Mouse (Mus musculus): ENCODE results near the gene Wwox. TPM values are rescaled to one million over a fixed set of nuclear protein-coding genes. Genes with fewer than 3 reads are reported as not detected.

The Wwox gene
- polyA plus RNA-seq, 1 experiment from 2014 or later: 11.0 TPM

DNA sequence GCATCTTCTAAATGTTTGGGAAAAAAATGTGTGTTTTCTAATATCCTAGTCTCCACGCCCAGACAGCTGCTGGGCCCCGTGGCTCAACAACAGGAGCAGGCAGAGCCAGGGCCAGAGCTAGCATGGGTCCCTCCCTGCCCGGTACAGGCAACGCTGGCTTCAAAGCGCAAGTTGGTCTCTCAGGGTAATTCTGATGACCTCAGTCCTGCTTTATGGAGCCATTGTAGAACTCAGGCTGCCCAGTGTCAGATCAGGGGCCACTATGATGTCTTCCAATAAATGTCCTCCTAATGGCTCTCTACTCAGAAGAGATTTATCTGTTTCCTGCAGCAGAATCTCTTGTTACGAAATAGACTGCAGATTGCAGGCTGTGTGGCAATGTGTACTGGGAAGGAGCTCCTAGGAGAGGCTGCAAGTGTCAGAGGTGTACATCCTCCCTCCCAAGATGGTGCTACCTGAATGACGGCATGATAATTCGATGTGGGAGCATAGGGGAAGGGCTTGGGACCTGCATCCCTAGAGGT is 392.9 kb downstream of the Wwox start:
- no peak overlapping the region for H3K27ac ChIP-seq (replicated peaks; ENCODE audit: low read depth, low read length)
- no peak overlapping the region for H3K4me2 ChIP-seq (ENCODE audit: low read depth, low read length)
- ATAC-seq (ENCODE audit: low read depth) (no peak), DNase-seq (ENCODE audit: low spot score) (no peak)
- 88% methylated on average over 8 of the region's 8 CpGs for WGBS
- H3K9ac ChIP-seq (ENCODE audit: low read depth, low read length): no peak overlapping the region
- no peaks in the 10 kb centered on the region for H3K27me3 ChIP-seq (replicated peaks; ENCODE audit: control insufficient read depth, insufficient read depth, low read length)
- no peaks in the 10 kb centered on the region for H3K36me3 ChIP-seq (ENCODE audit: control insufficient read depth, insufficient read depth, low read length)
- H3K4me3 ChIP-seq (ENCODE audit: low read depth, low read length): no peak overlapping the region
- H3K4me1 ChIP-seq (ENCODE audit: control insufficient read depth, insufficient read depth, low read length): no peaks in the 10 kb centered on the region
- no peaks in the 10 kb centered on the region for H3K9me3 ChIP-seq (ENCODE audit: control insufficient read depth, low read length)

DNA sequence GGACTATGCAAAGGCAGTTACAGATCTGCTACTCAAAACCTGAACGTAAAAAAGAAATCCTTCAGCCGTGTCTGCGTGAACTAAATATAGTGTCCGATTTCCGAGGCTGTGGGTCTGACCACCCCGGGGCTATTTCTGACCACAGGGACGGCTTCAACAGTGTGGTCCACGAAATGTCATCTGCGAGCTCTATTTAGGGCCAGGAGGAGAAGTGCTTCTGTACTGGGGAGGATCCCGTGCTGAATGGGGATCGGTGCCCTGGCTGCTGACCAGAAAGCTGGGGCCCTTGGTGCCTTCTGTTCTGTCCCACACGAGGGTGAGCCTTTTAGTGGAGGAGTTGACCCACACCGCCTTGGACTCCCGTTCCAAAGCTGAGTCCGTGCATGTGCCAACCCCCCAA is 395.3 kb downstream of the Wwox start:
- H3K9ac ChIP-seq (ENCODE audit: low read depth, low read length): no peak overlapping the region
- 67% methylated on average over 14 of the region's 15 CpGs for WGBS
- ATAC-seq (ENCODE audit: low read depth): 0 out of 2 replicates have a peak, but pooled peaks have one; percentile 26

GRCm38 (mm10) chr8:114839998-114840397 is 400.5 kb downstream of the Wwox start:
- WGBS: 86% methylated on average over 10 of the region's 10 CpGs
- no peak overlapping the region for H3K9ac ChIP-seq (ENCODE audit: low read depth, low read length)
- no peaks in the 10 kb centered on the region for H3K36me3 ChIP-seq (ENCODE audit: control insufficient read depth, insufficient read depth, low read length)
- H3K9me3 ChIP-seq (ENCODE audit: control insufficient read depth, low read length): no peaks in the 10 kb centered on the region
- no peak overlapping the region for H3K4me3 ChIP-seq (ENCODE audit: low read depth, low read length)
- no peak for ATAC-seq (ENCODE audit: low read depth)
- H3K27ac ChIP-seq (replicated peaks; ENCODE audit: low read depth, low read length): no peak overlapping the region
- H3K4me1 ChIP-seq (ENCODE audit: control insufficient read depth, insufficient read depth, low read length): no peaks in the 10 kb centered on the region
- H3K27me3 ChIP-seq (replicated peaks; ENCODE audit: control insufficient read depth, insufficient read depth, low read length): no peaks in the 10 kb centered on the region
- H3K4me2 ChIP-seq (ENCODE audit: low read depth, low read length): no peak overlapping the region
- DNase-seq (ENCODE audit: low spot score): no peak

More for the DNA sequence above, 395.3 kb downstream of the Wwox start:
- Histone ChIP-seq H3K9me3 (ENCODE audit: control insufficient read depth, low read length) (no peaks in the 10 kb centered on the region), H3K27me3 (replicated peaks; ENCODE audit: control insufficient read depth, insufficient read depth, low read length) (no peaks in the 10 kb centered on the region), H3K4me1 (ENCODE audit: control insufficient read depth, insufficient read depth, low read length) (no peaks in the 10 kb centered on the region), H3K4me3 (ENCODE audit: low read depth, low read length) (no peak overlapping the region), H3K36me3 (ENCODE audit: control insufficient read depth, insufficient read depth, low read length) (no peaks in the 10 kb centered on the region), H3K27ac (replicated peaks; ENCODE audit: low read depth, low read length) (no peak overlapping the region), H3K4me2 (ENCODE audit: low read depth, low read length) (no peak overlapping the region)
- DNase-seq (ENCODE audit: low spot score): peak; percentile 33

- Histone ChIP-seq H3K36me3 (ENCODE audit: control insufficient read depth, insufficient read depth, low read length) (no peaks in the 10 kb centered on the region), H3K4me1 (ENCODE audit: control insufficient read depth, insufficient read depth, low read length) (no peaks in the 10 kb centered on the region), H3K27me3 (replicated peaks; ENCODE audit: control insufficient read depth, insufficient read depth, low read length) (no peaks in the 10 kb centered on the region), H3K4me2 (ENCODE audit: low read depth, low read length) (no peak overlapping the region), H3K9ac (ENCODE audit: low read depth, low read length) (no peak overlapping the region), H3K9me3 (ENCODE audit: control insufficient read depth, low read length) (no peaks in the 10 kb centered on the region), H3K4me3 (ENCODE audit: low read depth, low read length) (no peak overlapping the region), H3K27ac (replicated peaks; ENCODE audit: low read depth, low read length) (no peak overlapping the region)
- DNase-seq (ENCODE audit: low spot score) (no peak), ATAC-seq (ENCODE audit: low read depth) (no peak)
- 87% methylated on average over 7 of the region's 7 CpGs for WGBS
Measured at GRCm38 (mm10) chr8:114847666-114848065, 408.2 kb downstream of the Wwox start.

GRCm38 (mm10) chr8:114849461-114849860 is 410.0 kb downstream of the Wwox start:
- Histone ChIP-seq H3K36me3 (ENCODE audit: control insufficient read depth, insufficient read depth, low read length) (no peaks in the 10 kb centered on the region), H3K9ac (ENCODE audit: low read depth, low read length) (no peak overlapping the region), H3K4me1 (ENCODE audit: control insufficient read depth, insufficient read depth, low read length) (no peaks in the 10 kb centered on the region), H3K4me3 (ENCODE audit: low read depth, low read length) (no peak overlapping the region), H3K9me3 (ENCODE audit: control insufficient read depth, low read length) (no peaks in the 10 kb centered on the region), H3K27ac (replicated peaks; ENCODE audit: low read depth, low read length) (no peak overlapping the region), H3K27me3 (replicated peaks; ENCODE audit: control insufficient read depth, insufficient read depth, low read length) (no peaks in the 10 kb centered on the region), H3K4me2 (ENCODE audit: low read depth, low read length) (no peak overlapping the region)
- ATAC-seq (ENCODE audit: low read depth): no peak
- DNase-seq (ENCODE audit: low spot score): no peak
- 63% methylated on average over 9 of the region's 9 CpGs for WGBS

GRCm38 (mm10) chr8:114850014-114850870 is 410.8 kb downstream of the Wwox start:
- WGBS: 38% methylated on average over 15 of the region's 15 CpGs
- DNase-seq (ENCODE audit: low spot score): peak; percentile 25
- ATAC-seq (ENCODE audit: low read depth): peak; percentile 55; the same call in 1 of the 2 replicates
- no peak overlapping the region for H3K4me2 ChIP-seq (ENCODE audit: low read depth, low read length)
- no peaks in the 10 kb centered on the region for H3K36me3 ChIP-seq (ENCODE audit: control insufficient read depth, insufficient read depth, low read length)
- no peak overlapping the region for H3K4me3 ChIP-seq (ENCODE audit: low read depth, low read length)
- H3K4me1 ChIP-seq (ENCODE audit: control insufficient read depth, insufficient read depth, low read length): no peaks in the 10 kb centered on the region
- no peaks in the 10 kb centered on the region for H3K9me3 ChIP-seq (ENCODE audit: control insufficient read depth, low read length)
- no peaks in the 10 kb centered on the region for H3K27me3 ChIP-seq (replicated peaks; ENCODE audit: control insufficient read depth, insufficient read depth, low read length)
- no peak overlapping the region for H3K9ac ChIP-seq (ENCODE audit: low read depth, low read length)
- H3K27ac ChIP-seq (replicated peaks; ENCODE audit: low read depth, low read length): no peak overlapping the region

GRCm38 (mm10) chr8:114853765-114854164 is 414.3 kb downstream of the Wwox start:
- DNase-seq (ENCODE audit: low spot score): no peak
- no peak for ATAC-seq (ENCODE audit: low read depth)
- no peak overlapping the region for H3K4me2 ChIP-seq (ENCODE audit: low read depth, low read length)
- no peak overlapping the region for H3K4me3 ChIP-seq (ENCODE audit: low read depth, low read length)
- H3K27ac ChIP-seq (replicated peaks; ENCODE audit: low read depth, low read length): no peak overlapping the region
- 92% methylated on average over 4 of the region's 4 CpGs for whole genome bisulfite sequencing
- H3K9ac ChIP-seq (ENCODE audit: low read depth, low read length): no peak overlapping the region
- H3K4me1 ChIP-seq (ENCODE audit: control insufficient read depth, insufficient read depth, low read length): no peaks in the 10 kb centered on the region
- no peaks in the 10 kb centered on the region for H3K9me3 ChIP-seq (ENCODE audit: control insufficient read depth, low read length)
- no peaks in the 10 kb centered on the region for H3K36me3 ChIP-seq (ENCODE audit: control insufficient read depth, insufficient read depth, low read length)
- no peaks in the 10 kb centered on the region for H3K27me3 ChIP-seq (replicated peaks; ENCODE audit: control insufficient read depth, insufficient read depth, low read length)

DNA sequence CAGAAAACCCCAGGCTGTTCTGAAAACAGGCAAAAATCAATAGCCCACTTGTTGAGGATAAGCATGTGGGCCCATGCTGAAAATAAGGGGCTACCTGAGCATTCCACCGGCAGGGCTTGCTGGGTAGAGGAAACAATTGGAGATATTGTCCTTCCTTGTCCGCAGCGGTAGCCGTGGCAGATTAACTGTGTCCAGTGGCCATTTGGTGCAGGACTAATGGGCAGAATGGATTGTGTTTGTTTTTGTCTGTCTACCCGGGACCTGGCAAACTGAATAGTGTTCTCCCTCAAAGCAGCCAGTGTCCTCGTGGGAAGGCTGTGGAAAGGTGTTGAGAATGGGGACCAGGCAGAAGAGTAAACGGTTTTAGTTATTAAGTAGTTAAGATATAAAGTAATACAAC is 416.4 kb downstream of the Wwox start:
- Histone ChIP-seq H3K36me3 (ENCODE audit: control insufficient read depth, insufficient read depth, low read length) (no peaks in the 10 kb centered on the region), H3K4me3 (ENCODE audit: low read depth, low read length) (no peak overlapping the region), H3K27ac (replicated peaks; ENCODE audit: low read depth, low read length) (no peak overlapping the region), H3K27me3 (replicated peaks; ENCODE audit: control insufficient read depth, insufficient read depth, low read length) (no peaks in the 10 kb centered on the region), H3K4me1 (ENCODE audit: control insufficient read depth, insufficient read depth, low read length) (no peaks in the 10 kb centered on the region), H3K9ac (ENCODE audit: low read depth, low read length) (no peak overlapping the region), H3K4me2 (ENCODE audit: low read depth, low read length) (no peak overlapping the region), H3K9me3 (ENCODE audit: control insufficient read depth, low read length) (no peaks in the 10 kb centered on the region)
- DNase-seq (ENCODE audit: low spot score): no peak
- WGBS: 24% methylated on average over 7 of the region's 7 CpGs
- ATAC-seq (ENCODE audit: low read depth): no peak

DNA sequence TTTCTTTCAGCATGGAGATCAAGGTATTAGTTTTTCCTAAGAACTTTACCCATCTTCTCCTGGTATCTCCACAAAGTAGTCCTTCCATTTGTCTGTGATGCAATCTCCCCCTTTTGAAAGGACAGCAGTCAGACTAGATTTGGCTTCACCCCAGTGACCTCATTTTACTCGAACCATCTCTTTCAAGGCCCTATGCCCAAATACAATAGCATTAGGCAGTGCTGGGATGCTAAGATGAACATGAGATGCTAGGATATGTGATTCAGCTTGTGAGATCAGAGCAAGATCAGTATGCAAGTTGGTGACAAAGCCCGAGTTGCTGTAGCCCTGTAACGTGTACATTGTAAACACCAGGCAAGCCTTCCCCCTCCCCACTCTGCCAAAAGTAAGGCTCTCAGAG is 426.5 kb downstream of the Wwox start:
- WGBS: 70% methylated on average over 3 of the region's 3 CpGs
- H3K36me3 ChIP-seq (ENCODE audit: control insufficient read depth, insufficient read depth, low read length): no peaks in the 10 kb centered on the region
- no peaks in the 10 kb centered on the region for H3K27me3 ChIP-seq (replicated peaks; ENCODE audit: control insufficient read depth, insufficient read depth, low read length)
- H3K4me2 ChIP-seq (ENCODE audit: low read depth, low read length): no peak overlapping the region
- no peak overlapping the region for H3K27ac ChIP-seq (replicated peaks; ENCODE audit: low read depth, low read length)
- 0 out of 2 replicates have a peak, but pooled peaks cover 3% of the 10 kb centered on the region for H3K9me3 ChIP-seq (ENCODE audit: control insufficient read depth, low read length)
- no peaks in the 10 kb centered on the region for H3K4me1 ChIP-seq (ENCODE audit: control insufficient read depth, insufficient read depth, low read length)
- no peak overlapping the region for H3K9ac ChIP-seq (ENCODE audit: low read depth, low read length)
- no peak overlapping the region for H3K4me3 ChIP-seq (ENCODE audit: low read depth, low read length)
- ATAC-seq (ENCODE audit: low read depth) (no peak), DNase-seq (ENCODE audit: low spot score) (peak; percentile 43)
